Mouse (Mus musculus): ENCODE data around the gene S100z. TPM values are rescaled to one million over a fixed set of nuclear protein-coding genes. Genes with fewer than 3 reads are reported as not detected.

The S100z gene
- total RNA-seq (2021) = 1 to 10 TPM; 1.1 to 1.4 TPM
- long read RNA-seq, experiment 1 = 0 reads
- long read RNA-seq, experiment 2 = 0 reads

DNA sequence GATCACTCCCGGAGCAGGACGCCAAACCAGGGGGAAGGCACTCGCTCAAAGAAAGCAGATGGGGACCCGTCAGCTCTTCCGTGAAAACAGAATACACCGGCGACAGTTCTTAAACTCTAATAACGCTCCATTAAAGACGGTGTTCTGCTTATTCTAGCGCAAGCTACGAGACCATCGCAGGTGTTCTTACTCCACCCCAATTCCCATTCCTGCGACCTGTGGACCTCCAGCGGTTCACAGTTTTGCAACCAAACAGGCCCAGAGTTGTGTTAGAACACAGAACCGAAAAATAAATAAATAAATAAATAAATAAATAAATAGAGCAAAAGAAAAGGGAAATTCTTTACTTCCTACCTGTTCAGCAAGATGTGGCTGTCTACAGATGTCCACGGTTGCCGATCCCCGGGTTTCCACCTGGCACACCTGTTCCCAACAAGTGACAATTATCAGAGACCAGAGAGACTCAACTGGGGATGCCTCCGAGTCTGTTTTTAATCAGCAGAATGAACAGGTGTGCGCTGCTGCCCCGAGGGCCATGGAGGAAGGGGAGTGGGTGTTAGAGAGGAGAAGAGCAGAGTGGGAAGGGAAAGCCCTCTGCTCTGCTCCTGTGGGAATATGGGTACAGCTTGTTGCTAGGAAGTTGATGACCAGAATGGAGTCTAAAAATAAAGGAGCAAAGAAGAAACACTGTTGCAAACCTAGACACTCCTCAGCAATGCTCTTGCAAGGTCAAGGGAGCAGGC lies at the start of gene S100z:
Gene S100z, minus strand, starts transcription at position 51 of the 743 bp plus-strand sequence.
- no peak for DNase-seq

DNA sequence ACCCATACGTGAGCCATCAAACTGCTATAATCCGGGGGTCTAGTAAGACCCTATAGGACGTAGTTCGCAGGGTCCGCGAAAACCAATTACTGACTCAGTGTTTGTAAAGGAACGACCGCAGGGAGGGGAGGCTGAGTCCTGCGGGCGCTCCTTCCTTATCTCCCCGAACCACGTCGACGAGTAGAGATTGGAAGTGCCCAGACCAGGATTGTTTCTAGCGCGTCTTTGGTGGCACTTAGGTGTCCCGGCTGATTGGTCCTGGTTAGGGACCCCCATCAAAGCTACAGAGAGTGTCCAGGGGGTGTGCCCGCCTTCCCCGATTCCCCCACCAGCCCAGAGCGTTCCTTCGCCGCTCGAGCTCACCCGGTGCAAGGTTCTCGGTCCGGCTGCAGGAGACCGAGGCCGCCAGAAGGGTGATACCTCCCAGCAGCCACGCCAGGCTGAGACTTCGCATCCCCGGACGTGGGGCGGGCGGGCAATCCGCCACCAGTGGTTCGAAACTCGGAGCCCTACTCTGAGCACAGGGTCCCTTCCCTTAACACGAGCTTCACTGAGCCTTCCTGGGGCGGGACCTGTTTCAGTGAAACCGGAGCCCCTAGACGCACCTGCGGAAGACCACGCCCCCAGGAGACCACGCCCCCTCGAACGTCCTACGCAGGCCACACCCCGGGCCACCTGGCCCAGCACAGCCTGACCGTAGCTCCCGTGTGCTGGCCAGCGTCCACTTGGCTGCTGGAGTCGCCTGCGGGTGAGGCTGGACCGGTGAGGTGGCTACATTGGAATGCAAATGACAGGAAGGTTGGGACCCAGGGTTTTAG lies 46.4 kb upstream of the S100z start, which contains the start of gene F2rl1:
Gene F2rl1, minus strand, starts transcription at position 554 of the 818 bp plus-strand sequence.
- no peak for DNase-seq

DNA sequence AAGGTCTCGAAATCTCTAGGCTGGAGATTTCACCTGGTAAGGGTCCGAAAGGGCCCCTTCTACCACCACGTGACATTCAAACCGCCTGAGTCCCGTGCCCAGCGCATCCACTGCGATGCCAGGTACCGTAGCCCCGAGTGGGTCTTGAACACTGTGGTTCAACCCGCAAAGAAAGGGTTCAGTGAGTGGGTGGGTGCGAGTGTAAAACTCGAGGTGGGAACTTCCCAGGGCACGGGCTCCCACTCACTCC lies 45.8 kb upstream of the S100z start:
- DNase-seq = no peak

DNA sequence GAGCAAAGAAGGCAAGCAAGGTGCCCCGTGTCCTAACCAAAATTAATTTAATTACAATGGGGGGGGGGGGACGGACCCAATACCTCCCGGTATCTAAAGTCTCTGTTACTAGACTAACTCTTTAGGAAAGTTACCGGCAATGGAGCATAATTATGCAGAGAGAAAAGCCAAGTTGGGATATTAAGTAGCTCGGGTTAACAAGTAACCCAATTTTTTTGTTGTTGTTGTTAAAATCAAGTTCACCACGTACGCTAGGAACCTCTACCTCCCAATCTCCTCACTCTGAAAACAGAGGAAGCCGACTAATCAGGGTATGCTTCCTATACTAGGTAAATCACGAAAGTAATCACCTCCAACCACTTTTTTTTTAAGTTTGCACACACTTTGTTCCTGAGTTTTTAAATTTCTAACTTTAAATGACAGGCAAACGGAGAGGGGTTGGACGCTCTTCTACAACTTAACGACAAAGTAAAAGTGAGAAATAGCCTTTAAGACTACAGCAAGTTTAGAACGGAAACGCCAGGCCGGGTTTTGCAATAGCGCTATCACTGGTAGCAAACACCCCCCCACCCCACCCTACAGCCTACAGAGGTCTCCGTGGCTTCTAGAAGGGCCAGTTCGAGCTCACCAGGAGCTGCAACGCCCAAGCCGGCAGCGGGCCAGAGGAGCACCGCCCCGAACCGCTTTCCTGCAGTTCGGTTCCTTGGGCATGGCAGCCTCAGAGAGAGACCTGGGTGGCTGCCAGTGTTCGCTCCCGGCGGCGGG lies 45.3 kb upstream of the S100z start:
- peak; percentile 28 for DNase-seq

DNA sequence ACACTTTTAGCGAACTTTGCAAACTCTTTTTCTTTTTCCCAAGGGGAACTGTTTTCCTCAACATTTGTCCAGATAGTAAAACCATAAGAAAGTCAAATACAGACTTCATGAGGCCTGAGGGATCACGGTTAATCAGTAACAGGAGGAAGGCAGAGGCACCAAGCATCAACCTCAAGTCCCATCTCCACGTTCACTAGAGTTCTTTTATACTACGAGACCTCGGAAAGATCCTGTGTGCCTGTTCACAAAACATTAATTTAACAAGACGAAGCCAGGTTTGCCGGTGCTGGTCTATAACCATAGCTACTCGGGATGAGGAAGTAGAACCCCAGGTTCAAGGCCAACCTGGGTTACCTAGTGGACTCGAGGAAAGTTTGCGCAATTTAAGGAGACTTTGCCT lies 43.7 kb upstream of the S100z start:
- no peak for DNase-seq

DNA sequence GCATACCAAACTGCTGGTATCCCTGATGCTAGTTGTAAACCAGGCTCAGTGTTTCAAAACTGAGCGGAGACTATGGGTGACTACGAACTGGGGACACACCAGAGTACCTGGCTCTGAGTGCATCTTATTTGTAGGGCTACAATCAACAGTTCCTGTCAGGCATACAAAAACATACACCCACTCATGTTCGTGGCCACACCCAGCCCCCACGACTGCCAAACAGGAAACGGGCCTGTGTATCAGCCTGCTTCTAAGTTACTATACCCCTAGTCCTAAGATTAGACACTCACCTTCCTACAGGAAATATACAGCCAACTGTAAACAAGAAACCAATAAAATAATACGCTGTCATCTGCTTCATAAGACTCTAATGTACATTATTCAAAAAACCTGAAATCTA lies 42.5 kb upstream of the S100z start:
- DNase-seq = no peak

DNA sequence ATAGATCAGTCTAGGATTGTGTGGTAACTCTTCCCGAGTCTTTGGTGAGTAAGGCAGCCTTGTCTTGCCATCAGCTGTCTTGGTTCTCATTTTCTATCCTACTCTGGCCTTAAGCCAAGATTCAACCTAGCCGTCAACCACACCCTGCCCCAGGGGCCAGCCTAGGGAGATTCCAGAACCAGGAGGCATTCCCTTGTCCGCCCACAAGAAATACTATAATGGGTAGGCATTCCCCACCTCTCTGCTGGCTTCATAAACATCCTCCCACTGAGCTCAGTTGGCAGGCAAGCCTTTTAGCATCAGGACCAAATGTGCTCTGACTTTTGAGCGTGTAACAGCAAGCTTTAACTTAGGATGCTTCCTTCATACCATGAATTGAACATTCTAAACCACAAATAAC lies 36.2 kb upstream of the S100z start:
- DNase-seq = no peak

DNA sequence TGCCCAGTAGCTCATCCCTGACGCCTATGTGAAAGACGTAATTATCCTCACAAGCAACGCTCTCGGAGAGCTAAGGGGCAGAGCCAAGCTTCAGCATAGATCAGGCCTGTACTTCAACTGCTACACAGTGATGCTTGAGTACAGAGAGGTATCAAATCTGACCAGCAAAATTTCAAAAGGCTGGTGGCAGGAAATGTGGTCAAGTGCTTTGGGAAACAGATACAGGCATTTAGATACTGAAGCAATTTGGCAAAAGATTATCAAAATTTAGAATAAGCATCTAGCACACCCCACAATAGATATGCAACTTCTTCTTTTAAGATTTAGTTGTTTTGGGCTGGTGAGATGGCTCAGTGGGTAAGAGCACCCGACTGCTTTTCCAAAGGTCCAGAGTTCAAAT lies 31.5 kb upstream of the S100z start:
- no peak for DNase-seq

DNA sequence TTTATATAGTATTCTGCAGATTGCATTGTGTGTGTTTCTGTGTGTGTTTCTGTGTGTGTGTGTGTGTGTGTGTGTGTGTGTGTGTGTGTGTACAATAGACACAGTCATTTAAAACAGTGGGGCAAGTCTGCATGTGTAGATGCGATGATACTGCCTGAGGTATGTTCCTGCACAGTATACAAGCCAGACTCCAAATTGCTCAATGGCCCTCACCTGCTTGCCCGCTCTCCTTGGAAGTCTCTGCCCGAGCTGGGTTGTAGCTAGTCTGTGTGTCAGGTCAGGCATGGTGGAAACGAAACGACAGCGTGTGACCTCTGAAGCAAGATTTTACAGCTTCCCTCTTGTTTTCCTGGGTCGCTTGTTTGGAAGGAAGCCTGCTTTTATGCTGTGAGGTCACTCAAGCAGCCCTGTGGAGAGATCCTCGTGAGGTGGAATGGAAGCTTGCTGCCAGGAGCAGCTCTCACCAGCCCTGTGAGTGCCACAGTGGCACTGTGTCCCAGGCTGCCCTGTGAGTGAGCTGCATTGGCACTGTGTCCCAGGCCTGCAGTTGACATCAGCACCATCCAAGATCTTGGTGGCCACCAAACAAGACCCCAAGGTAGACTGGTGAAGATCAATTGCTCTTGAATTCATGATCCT lies 24.9 kb upstream of the S100z start:
- no peak for DNase-seq

DNA sequence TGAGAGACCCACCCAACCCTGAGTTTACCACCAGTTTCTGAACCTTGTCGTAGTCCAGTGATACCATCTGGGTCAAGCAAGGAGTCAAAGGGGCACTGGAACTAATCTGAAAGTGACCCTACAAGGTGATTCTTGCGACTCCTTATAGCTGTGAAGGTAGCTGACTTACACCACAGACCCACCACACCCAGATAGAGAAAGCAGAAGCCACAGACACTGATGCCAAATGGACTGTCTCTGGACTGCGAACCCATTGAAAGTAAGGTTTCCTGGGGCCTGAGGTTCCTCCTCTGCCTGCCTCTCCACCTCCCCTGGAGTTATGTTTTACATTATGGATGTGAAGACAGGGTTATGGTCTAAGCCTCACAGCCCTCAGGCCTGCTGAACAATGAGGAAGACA lies 18.1 kb upstream of the S100z start:
- DNase-seq = no peak

DNA sequence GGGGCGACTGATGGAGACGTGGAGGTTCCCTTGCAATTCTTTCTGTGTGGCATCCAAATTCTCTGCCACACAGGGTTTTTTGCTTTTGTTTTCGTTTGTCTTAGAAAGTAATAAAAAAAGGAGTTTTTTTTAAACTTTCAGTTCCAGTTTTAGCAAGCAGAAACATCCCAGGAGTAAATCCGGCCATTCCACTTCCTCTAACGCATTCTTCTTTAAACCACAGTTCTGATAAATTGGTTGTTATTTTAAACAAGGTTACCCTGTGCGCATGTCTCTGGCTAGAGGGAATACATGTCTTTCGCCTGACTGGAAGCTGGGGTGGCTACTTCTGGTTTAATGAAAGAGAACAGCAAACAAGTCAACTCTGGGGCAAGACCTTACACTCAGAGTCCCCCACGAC lies 16.3 kb upstream of the S100z start:
- DNase-seq = no peak

DNA sequence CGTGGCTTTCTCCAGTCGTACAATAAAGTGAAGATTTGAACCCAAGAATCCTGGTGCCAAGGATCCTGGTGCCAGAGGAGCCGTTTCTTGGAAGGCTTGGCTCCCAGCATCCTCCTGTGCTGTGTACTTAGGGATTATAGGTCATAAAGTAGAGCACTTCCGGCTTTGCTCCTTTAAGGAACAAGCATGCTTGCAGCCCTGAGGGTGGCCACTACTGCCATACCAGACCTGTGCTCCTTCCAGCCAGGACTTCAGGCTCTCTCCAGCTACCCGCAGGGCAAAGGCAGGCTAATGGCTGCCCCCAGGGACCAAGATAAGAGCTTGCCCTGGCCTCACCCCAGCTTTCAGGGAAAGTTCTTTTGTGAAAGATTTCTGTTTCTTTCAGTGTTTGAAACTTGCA lies 14.8 kb upstream of the S100z start:
- DNase-seq = no peak

DNA sequence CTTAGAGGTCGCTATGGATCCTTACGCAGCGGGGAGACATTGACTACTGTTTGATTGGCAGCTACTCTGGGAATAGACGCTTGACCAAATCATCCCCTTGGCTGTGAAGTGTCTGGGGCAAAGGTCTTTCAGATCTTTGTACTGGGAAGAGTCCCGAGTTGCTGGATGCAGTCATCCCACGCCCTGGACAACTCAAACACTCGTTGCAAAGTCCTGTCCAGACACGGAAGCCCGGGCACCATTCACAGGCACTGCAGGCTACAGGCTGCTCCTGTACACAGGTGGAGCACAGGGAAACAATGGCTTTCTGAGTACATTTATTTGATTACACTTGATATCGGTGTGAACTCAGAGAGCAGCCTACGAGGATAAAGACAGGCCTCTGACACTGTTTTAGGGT lies 12.8 kb upstream of the S100z start:
- no peak for DNase-seq

DNA sequence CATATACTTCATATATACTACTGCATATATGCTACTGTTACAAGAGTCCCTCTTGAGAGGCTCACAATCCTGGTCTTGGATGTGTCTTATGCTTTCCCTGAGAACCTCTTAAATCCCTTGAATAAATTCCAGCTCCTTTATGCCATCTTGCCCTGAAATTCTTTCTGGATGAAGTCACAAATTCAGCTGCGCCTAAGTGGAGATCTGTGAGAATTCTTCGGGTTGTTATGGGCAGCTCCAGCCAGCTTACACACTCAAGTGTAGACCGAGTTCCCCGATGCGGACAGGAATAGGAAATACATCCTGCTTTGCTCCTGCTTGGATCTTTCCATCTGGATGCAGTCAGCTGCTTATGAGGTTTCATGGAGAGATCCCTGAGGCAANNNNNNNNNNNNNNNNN lies 6.1 kb upstream of the S100z start:
- no peak for DNase-seq

DNA sequence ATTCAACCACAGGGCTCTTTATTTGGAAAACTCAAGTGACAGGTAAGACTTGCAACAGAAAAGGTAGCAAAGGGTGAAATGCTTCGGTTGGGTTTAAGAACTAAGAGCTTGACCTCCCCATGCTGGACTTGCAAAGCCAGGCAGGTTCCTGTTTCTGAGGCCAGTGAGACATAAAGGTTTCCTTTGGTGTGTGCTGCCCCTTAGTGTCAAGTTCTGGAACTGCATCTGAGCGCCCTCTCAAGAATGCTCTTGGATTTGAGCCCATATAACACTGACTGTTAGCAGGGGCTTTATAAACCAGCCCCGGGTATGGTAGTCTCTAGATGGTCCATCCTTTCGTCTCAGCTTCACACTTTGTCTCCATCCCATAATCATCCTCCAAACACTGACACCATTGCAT lies 2.9 kb upstream of the S100z start:
- peak; percentile 36 for DNase-seq

DNA sequence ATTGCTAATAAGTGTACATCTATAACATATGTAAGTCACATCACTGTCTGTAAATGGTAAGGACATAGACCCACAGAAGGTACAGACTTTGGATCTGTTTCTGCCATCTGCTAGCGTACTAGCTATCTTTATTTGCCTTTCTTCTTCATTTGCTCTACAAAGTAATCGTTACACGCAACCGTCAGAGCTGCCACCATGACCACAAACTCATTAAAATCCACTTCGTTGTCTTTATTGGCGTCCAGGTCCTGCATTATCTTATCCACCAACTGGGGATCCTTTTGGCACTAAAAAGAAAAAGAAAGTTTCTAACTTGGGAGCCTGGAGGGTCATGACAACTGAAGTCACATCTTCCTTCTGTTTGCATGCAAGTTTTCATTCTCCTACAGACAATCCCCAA lies 1.3 kb downstream of the S100z start:
- DNase-seq = no peak

DNA sequence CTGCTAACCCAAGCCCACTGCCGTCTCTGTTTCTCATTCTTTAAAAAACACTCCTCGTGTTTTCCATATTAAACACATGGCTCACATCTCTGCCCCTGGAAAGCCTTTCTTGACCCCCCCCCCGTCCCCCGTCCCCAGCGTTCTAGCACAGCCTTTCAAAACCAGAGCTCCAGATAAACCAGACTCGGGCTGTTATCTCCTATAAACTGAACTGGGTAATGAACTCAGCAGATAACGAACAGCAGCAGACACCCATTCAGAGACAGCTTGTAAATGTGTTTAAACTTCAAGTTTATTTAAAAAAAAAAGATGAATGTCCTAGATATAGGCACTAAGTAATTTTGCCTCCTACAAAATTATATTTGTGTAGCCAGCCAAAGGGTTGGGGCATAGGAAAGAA lies 3.4 kb downstream of the S100z start:
- DNase-seq = no peak

DNA sequence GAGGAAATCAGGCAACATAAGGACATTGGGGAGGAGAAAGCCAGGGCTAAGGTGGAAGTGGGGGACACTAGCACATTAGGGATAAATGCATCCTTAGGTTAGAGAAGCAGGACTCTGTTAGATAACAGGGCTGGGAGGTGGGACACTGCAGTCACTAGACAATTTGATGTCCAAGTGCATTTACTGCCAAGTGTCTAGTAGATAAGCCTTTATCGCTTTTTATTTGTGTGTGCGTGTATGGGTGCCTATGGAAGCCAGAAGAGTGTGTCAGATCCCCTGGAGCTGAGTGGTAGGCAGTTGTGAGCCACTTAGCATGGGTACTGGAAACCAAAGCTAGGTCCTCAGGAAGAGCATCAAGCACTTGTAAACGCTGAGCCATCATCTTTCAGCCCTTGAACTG lies 4.2 kb downstream of the S100z start:
- no peak for DNase-seq

DNA sequence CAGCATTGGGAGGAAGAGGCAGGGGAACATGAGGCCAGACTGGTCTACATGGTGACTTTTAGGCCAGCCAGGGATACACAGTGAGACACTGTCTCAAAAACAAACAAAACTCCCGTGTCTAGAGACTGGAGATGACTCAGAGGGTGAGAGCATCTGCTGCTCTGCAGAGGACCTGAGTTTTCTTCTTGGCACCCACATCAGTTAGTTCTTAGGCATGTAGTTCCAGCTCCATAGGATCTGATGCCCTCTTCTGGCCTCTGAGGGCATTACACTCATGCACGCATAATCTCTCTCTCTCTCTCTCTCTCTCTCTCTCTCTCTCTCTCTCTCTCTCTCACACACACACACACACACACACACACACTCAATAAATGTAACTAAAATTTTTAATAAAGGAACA lies 7.6 kb downstream of the S100z start:
- no peak for DNase-seq

DNA sequence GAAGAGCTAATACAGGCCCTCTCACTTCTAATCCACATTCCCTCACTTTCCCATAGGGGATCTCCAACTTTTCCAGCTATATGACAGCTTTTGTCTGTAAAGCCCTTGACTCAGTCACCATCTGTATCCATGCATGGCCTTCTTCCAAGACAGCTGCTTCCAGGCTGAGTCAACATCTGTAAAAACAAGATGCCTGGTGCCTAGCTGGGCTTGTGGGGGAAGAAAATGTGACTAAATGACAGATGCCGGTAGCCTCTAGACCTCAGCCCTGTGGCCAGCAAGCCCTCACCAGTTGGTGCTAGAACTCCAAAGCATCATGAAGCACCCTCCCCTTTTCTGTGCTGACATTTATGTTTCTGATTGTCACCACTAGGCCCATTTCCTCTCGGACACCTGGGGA lies 27.0 kb downstream of the S100z start:
- no peak for DNase-seq

DNA sequence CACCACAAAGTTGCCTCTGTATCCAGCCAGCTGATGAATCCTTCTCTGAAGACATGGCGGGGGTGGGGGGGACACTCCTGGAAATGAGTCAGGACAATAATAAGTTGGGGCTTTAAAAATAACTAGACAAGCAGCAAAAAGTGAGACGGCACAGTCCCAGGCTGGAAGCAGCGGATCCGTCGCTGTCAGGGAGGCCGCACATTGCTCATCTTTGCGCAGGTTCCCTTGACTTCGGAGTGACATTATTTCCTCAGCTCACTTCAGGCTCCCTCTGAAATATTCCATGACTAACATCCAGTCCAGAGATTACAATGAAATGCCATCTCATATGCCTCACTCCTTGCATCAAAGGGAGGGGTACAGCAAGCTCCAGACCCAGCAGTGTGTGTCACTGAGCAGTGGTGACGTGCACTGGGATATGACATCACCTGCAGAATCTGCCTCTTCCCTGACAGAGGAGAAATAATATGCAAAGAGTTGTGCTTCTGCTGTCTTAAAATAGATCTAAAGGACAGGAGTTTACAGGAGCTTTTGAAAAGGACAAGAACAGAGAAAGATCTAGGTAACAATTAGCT lies 27.8 kb downstream of the S100z start:
- no peak for DNase-seq

DNA sequence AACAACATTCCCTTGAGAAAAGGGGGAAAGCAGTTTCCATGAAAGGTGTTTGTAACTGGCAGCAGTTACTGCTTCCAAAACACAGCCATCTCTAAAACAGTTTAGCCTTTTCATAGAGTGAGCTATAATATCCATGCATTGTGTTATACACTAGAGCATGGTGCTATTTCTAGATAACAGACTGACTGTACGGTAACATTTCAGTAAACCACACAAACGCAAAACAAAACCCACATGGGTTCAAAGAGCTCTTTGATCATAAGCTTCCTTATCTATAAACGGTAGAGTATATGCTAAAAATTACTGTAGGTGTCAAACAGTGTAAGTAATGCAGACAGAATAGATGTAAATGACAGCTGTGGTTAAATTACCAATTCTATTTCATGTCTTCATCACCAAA lies 28.8 kb downstream of the S100z start:
- DNase-seq = no peak
